In the genomic region with DNA sequence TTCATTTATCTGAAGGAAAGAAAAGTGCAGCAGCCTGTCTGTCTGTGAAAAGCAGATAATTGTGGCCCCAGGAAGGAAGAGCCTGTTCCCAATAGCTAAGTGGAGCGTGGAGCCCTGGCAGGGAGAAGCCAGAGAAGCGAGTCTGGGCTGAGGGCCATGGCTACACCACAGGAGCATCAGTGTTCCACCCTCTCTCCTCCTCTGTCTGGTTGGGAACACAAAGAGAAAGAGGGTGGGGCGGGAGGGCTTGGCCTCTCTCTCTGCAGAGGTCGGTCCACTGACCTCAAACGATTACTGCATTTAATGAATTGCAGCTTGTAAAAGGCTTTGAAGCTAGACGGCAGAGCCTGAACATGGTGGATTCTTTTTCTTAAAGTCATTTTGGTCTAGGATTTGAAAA, we compare ENCODE assay signal across 10 mouse cellular contexts.
DNase-seq lines count a peak whose midpoint lies in the region; ATAC-seq and TF ChIP-seq lines count a peak whose summit lies in the region.
"Had no signal": no experiment of that assay in that cellular context is flagged by ENCODE, and none has a peak within 500 bp of the region (broad histone marks: within the 10 kb centered on the region; RNA-seq: fewer than 3 reads in every experiment).

No protein-coding gene starts in this region.

- H3K27me3 ChIP-seq in forebrain, embryonic 10.5 days (ENCODE audit: poor library complexity, severe bottlenecking) = no peaks in the 10 kb centered on the region
- no peaks in the 10 kb centered on the region for H3K27me3 ChIP-seq in forebrain, embryonic 16.5 days (replicated peaks; ENCODE audit: control insufficient read depth, insufficient read depth, low read length)
- H3K27me3 ChIP-seq in midbrain, embryonic 10.5 days (ENCODE audit: low read depth, poor library complexity, severe bottlenecking) = no peaks in the 10 kb centered on the region
- H3K27me3 ChIP-seq in midbrain, embryonic 14.5 days (ENCODE audit: control insufficient read depth, insufficient read depth, low read length) = no peaks in the 10 kb centered on the region
- H3K27me3 ChIP-seq in neural tube, embryonic 14.5 days (ENCODE audit: control insufficient read depth, insufficient read depth, low read length) = no peaks in the 10 kb centered on the region
- H3K27me3 ChIP-seq: Patski had no signal

- H3K4me1 ChIP-seq in forebrain, embryonic 10.5 days = peaks cover 16% of the 10 kb centered on the region
- no peaks in the 10 kb centered on the region for H3K4me1 ChIP-seq in forebrain, embryonic 16.5 days (replicated peaks; ENCODE audit: control insufficient read depth, insufficient read depth, low read length)
- peaks cover 15% of the 10 kb centered on the region for H3K4me1 ChIP-seq in midbrain, embryonic 10.5 days
- H3K4me1 ChIP-seq in midbrain, embryonic 14.5 days (ENCODE audit: control insufficient read depth, insufficient read depth, low read length) = 0 out of 2 replicates have a peak, but pooled peaks cover 5% of the 10 kb centered on the region
- H3K4me1 ChIP-seq in neural tube, embryonic 14.5 days (ENCODE audit: control insufficient read depth, insufficient read depth, low read length) = 0 out of 2 replicates have a peak, but pooled peaks cover 4% of the 10 kb centered on the region

- no peak overlapping the region for H3K9ac ChIP-seq in forebrain, embryonic 16.5 days (replicated peaks; ENCODE audit: low read depth, low read length)
- H3K9ac ChIP-seq in midbrain, embryonic 14.5 days (replicated peaks; ENCODE audit: low read length) = no peak overlapping the region
- no peak overlapping the region for H3K9ac ChIP-seq in neural tube, embryonic 14.5 days (replicated peaks; ENCODE audit: low read depth, low read length)
- H3K9ac ChIP-seq: liver, postnatal 0 days had no signal

- WGBS in forebrain, embryonic 10.5 days = 20% methylated on average over 6 of the region's 6 CpGs
- WGBS in forebrain, embryonic 16.5 days = 36% methylated on average over 6 of the region's 6 CpGs
- 18% methylated on average over 6 of the region's 6 CpGs for WGBS in midbrain, embryonic 10.5 days
- WGBS in midbrain, embryonic 14.5 days = 19% methylated on average over 6 of the region's 6 CpGs
- 12% methylated on average over 6 of the region's 6 CpGs for WGBS in neural tube, embryonic 14.5 days

- no peak overlapping the region for H3K4me3 ChIP-seq in forebrain, embryonic 10.5 days
- no peak overlapping the region for H3K4me3 ChIP-seq in forebrain, embryonic 16.5 days (replicated peaks; ENCODE audit: low read length)
- H3K4me3 ChIP-seq in midbrain, embryonic 10.5 days = no peak overlapping the region
- no peak overlapping the region for H3K4me3 ChIP-seq in midbrain, embryonic 14.5 days (replicated peaks; ENCODE audit: low read depth, low read length)
- no peak overlapping the region for H3K4me3 ChIP-seq in neural tube, embryonic 14.5 days (ENCODE audit: low read depth, low read length)
- no peak overlapping the region for H3K4me3 ChIP-seq in left cerebral cortex, adult 2 months

- no peak for ATAC-seq in forebrain, embryonic 16.5 days
- no peak for ATAC-seq in midbrain, embryonic 14.5 days (ENCODE audit: low FRiP score, low TSS enrichment)
- peak; percentile 58; the same call in 1 of the 2 replicates for ATAC-seq in common myeloid progenitor, adult 5-6 weeks (replicated peaks; ENCODE audit: low read depth, poor library complexity, severe bottlenecking)
- ATAC-seq in neural tube, embryonic 14.5 days (ENCODE audit: low read depth) = no peak
- no peak for ATAC-seq in megakaryocyte-erythroid progenitor cell, adult 5-6 weeks (replicated peaks; ENCODE audit: low FRiP score, low TSS enrichment, poor library complexity, severe bottlenecking)
- ATAC-seq: liver, postnatal 0 days; Patski had no signal

- intact Hi-C loops in left cerebral cortex, adult 2 months (cut with DNase I) = no loop called here

- no peak for DNase-seq in forebrain, embryonic 10.5 days (ENCODE audit: extremely low spot score, low spot score)
- DNase-seq in midbrain, embryonic 10.5 days (ENCODE audit: low spot score) = no peak
- DNase-seq in midbrain, embryonic 14.5 days = no peak
- no peak for DNase-seq in left cerebral cortex, adult 2 months (ENCODE audit: extremely low spot score in 1 of 2, low spot score in 2 of 2)
- DNase-seq: liver, postnatal 0 days had no signal

- 0 out of 2 replicates have a peak overlapping the region, but pooled peaks have one; percentile 16 for H3K27ac ChIP-seq in forebrain, embryonic 10.5 days
- no peak overlapping the region for H3K27ac ChIP-seq in forebrain, embryonic 16.5 days (ENCODE audit: low read length)
- 0 out of 2 replicates have a peak overlapping the region, but pooled peaks have one; percentile 39 for H3K27ac ChIP-seq in midbrain, embryonic 10.5 days (replicated peaks)
- H3K27ac ChIP-seq in midbrain, embryonic 14.5 days (replicated peaks; ENCODE audit: low read depth, low read length) = no peak overlapping the region
- H3K27ac ChIP-seq in neural tube, embryonic 14.5 days (ENCODE audit: low read depth, low read length) = 0 out of 2 replicates have a peak overlapping the region, but pooled peaks have one; percentile 23
- no peak overlapping the region for H3K27ac ChIP-seq in left cerebral cortex, adult 2 months

- no peaks in the 10 kb centered on the region for H3K36me3 ChIP-seq in forebrain, embryonic 10.5 days (replicated peaks)
- no peaks in the 10 kb centered on the region for H3K36me3 ChIP-seq in forebrain, embryonic 16.5 days (ENCODE audit: control insufficient read depth, insufficient read depth)
- H3K36me3 ChIP-seq in midbrain, embryonic 10.5 days = no peaks in the 10 kb centered on the region
- H3K36me3 ChIP-seq in midbrain, embryonic 14.5 days (ENCODE audit: control insufficient read depth, insufficient read depth, low read length) = no peaks in the 10 kb centered on the region
- no peaks in the 10 kb centered on the region for H3K36me3 ChIP-seq in neural tube, embryonic 14.5 days (ENCODE audit: control insufficient read depth, insufficient read depth, low read length)

- no peak for TF ChIP-seq CTCF in left cerebral cortex, adult 2 months (IDR thresholded peaks at IDR 0.05)

- no peaks in the 10 kb centered on the region for H3K9me3 ChIP-seq in forebrain, embryonic 10.5 days
- H3K9me3 ChIP-seq in forebrain, embryonic 16.5 days (ENCODE audit: control insufficient read depth, low read length) = no peaks in the 10 kb centered on the region
- no peaks in the 10 kb centered on the region for H3K9me3 ChIP-seq in midbrain, embryonic 10.5 days (replicated peaks)
- H3K9me3 ChIP-seq in midbrain, embryonic 14.5 days (ENCODE audit: control insufficient read depth, low read length) = no peaks in the 10 kb centered on the region
- H3K9me3 ChIP-seq in neural tube, embryonic 14.5 days (ENCODE audit: control insufficient read depth, low read length) = no peaks in the 10 kb centered on the region

- H3K4me2 ChIP-seq in forebrain, embryonic 16.5 days (ENCODE audit: low read length) = no peak overlapping the region
- no peak overlapping the region for H3K4me2 ChIP-seq in midbrain, embryonic 14.5 days (ENCODE audit: low read length)
- H3K4me2 ChIP-seq in neural tube, embryonic 14.5 days (ENCODE audit: low read depth, low read length) = no peak overlapping the region

Comparison
In these comparisons a context has a peak if more than half of its experiments do, and no peak if none do; other contexts are left out.
1. H3K27ac ChIP-seq: peak in forebrain, embryonic 10.5 days (single experiment), midbrain, embryonic 10.5 days (single experiment) and neural tube, embryonic 14.5 days (single experiment); none in forebrain, embryonic 16.5 days (single experiment), midbrain, embryonic 14.5 days (single experiment) and left cerebral cortex, adult 2 months (single experiment).